Mouse (Mus musculus) C2C12 (cell line): ENCODE data around the gene Akap8. TPM values are rescaled to one million over a fixed set of nuclear protein-coding genes. Genes with fewer than 3 reads are reported as not detected.

Experiments used
- H3K27me3 ChIP-seq: one replicate; pipeline ENCODE4 v1.6.1; 2011; ENCODE audit not compliant: control insufficient read depth, insufficient read depth, insufficient read length
- H3K36me3 ChIP-seq: one replicate; pipeline ENCODE4 v1.6.1; 2011; ENCODE audit not compliant: control insufficient read depth, insufficient read depth
- H3K4me3 ChIP-seq: one replicate; pipeline ENCODE4 v1.5.1; 2011; ENCODE audit warnings: mild to moderate bottlenecking, control low read depth; ENCODE audit not compliant: poor library complexity, insufficient read depth, severe bottlenecking
- H3K79me2 ChIP-seq: one replicate; pipeline ENCODE4 v1.6.1; 2011; ENCODE audit not compliant: control insufficient read depth, insufficient read depth
- H3K79me3 ChIP-seq: one replicate; pipeline ENCODE4 v1.6.1; 2011; ENCODE audit warnings: low read depth, control low read depth
- H3ac ChIP-seq: one replicate; pipeline ENCODE3; 2011; ENCODE audit warnings: low read depth; ENCODE audit not compliant: control insufficient read depth, insufficient read length
- CEBPB ChIP-seq: IDR thresholded peaks from one replicate; pipeline ENCODE4 v1.6.1; 2011; ENCODE audit warnings: low read depth, mild to moderate bottlenecking, control low read depth, moderate library complexity
- CTCF ChIP-seq: IDR thresholded peaks from one replicate; pipeline ENCODE4 v1.5.1; 2011; ENCODE audit not compliant: control insufficient read depth, insufficient read depth, insufficient read length
- FOSL1 ChIP-seq: IDR thresholded peaks from one replicate; pipeline ENCODE4 v1.8.0; 2011; ENCODE audit warnings: mild to moderate bottlenecking, low read length; ENCODE audit not compliant: poor library complexity, insufficient read depth, severe bottlenecking
- MAX ChIP-seq: IDR thresholded peaks from one replicate; pipeline ENCODE4 v1.6.1; 2011; ENCODE audit warnings: mild to moderate bottlenecking, control low read depth
- MYOD1 ChIP-seq: IDR thresholded peaks from one replicate; pipeline ENCODE4 v1.6.1; 2011; ENCODE audit warnings: low read depth; ENCODE audit not compliant: control insufficient read depth, insufficient read length
- MYOG ChIP-seq: IDR thresholded peaks from one replicate; pipeline ENCODE4 v1.6.1; 2011; ENCODE audit not compliant: control insufficient read depth, insufficient read length; ENCODE audit errors: extremely low read depth
- USF1 ChIP-seq: IDR thresholded peaks from one replicate; pipeline ENCODE4 v1.6.1; 2011; ENCODE audit warnings: low read depth, mild to moderate bottlenecking, control low read depth, moderate library complexity
- polyA plus RNA-seq: library from polyadenylated mRNA; unstranded; fragments of >200 nt; fragmentation: generic; extraction: Trizol; gene quantifications from one replicate; pipeline ENCODE4 v1.2.1, GENCODE M21; 2012; ENCODE audit warnings: missing spikeins

Gene Akap8
- polyA plus RNA-seq, 1 experiment: 27.3 TPM

GRCm38 (mm10) chr17:32317032-32317431 lies 4.0 kb downstream of the Akap8 start:
- Histone ChIP-seq H3K79me3 (peaks cover 43% of the 10 kb centered on the region), H3K36me3 (peaks cover 65% of the 10 kb centered on the region), H3K27me3 (no peaks in the 10 kb centered on the region), H3K4me3 (no peak overlapping the region), H3K79me2 (peaks cover 64% of the 10 kb centered on the region), H3ac (no peak overlapping the region)
- TF ChIP-seq USF1 (no peak), MYOD1 (no peak), MYOG (no peak), MAX (no peak), FOSL1 (no peak), CTCF (no peak), CEBPB (no peak)

GRCm38 (mm10) chr17:32315560-32315959 lies 5.5 kb downstream of the Akap8 start:
- peaks cover 53% of the 10 kb centered on the region for H3K79me2 ChIP-seq
- H3ac ChIP-seq: no peak overlapping the region
- no peaks in the 10 kb centered on the region for H3K27me3 ChIP-seq
- H3K79me3 ChIP-seq: peaks cover 43% of the 10 kb centered on the region
- H3K36me3 ChIP-seq: peaks cover 80% of the 10 kb centered on the region
- no peak overlapping the region for H3K4me3 ChIP-seq
- no peak for TF ChIP-seq MAX
- no peak for TF ChIP-seq MYOD1
- TF ChIP-seq CTCF: no peak
- TF ChIP-seq USF1: no peak
- no peak for TF ChIP-seq CEBPB
- TF ChIP-seq MYOG: no peak
- no peak for TF ChIP-seq FOSL1

- Histone ChIP-seq H3K79me2 (peaks cover 37% of the 10 kb centered on the region), H3ac (no peak overlapping the region), H3K79me3 (peaks cover 28% of the 10 kb centered on the region), H3K27me3 (no peaks in the 10 kb centered on the region), H3K4me3 (no peak overlapping the region), H3K36me3 (peaks cover 96% of the 10 kb centered on the region)
- no peak for TF ChIP-seq CEBPB
- no peak for TF ChIP-seq CTCF
- no peak for TF ChIP-seq MAX
- TF ChIP-seq MYOD1: no peak
- no peak for TF ChIP-seq USF1
- TF ChIP-seq FOSL1: no peak
- no peak for TF ChIP-seq MYOG
Observed at GRCm38 (mm10) chr17:32313892-32314291, 7.1 kb downstream of the Akap8 start.

GRCm38 (mm10) chr17:32312801-32313200 lies 8.2 kb downstream of the Akap8 start:
- no peak for TF ChIP-seq CTCF
- TF ChIP-seq MAX: no peak
- TF ChIP-seq USF1: no peak
- TF ChIP-seq CEBPB: no peak
- TF ChIP-seq FOSL1: no peak
- no peak for TF ChIP-seq MYOD1
- TF ChIP-seq MYOG: no peak
- peaks cover 100% of the 10 kb centered on the region for H3K36me3 ChIP-seq
- H3K79me2 ChIP-seq: peaks cover 26% of the 10 kb centered on the region
- no peak overlapping the region for H3K4me3 ChIP-seq
- no peaks in the 10 kb centered on the region for H3K27me3 ChIP-seq
- peaks cover 18% of the 10 kb centered on the region for H3K79me3 ChIP-seq
- no peak overlapping the region for H3ac ChIP-seq

- TF ChIP-seq USF1: no peak
- Histone ChIP-seq H3K79me3 (no peaks in the 10 kb centered on the region), H3K4me3 (no peak overlapping the region), H3ac (no peak overlapping the region), H3K79me2 (no peaks in the 10 kb centered on the region), H3K27me3 (no peaks in the 10 kb centered on the region), H3K36me3 (peaks cover 100% of the 10 kb centered on the region)
Observed at GRCm38 (mm10) chr17:32307963-32308362, 13.1 kb downstream of the Akap8 start.

- TF ChIP-seq CEBPB (no peak), MYOG (no peak), MYOD1 (no peak), FOSL1 (no peak), MAX (no peak), USF1 (no peak), CTCF (no peak)
- no peak overlapping the region for H3K4me3 ChIP-seq
- peaks cover 2% of the 10 kb centered on the region for H3K36me3 ChIP-seq
- no peaks in the 10 kb centered on the region for H3K27me3 ChIP-seq
- H3K79me2 ChIP-seq: no peaks in the 10 kb centered on the region
- H3K79me3 ChIP-seq: no peaks in the 10 kb centered on the region
- no peak overlapping the region for H3ac ChIP-seq
Observed at GRCm38 (mm10) chr17:32298125-32298524, 22.9 kb downstream of the Akap8 start.
